Mouse (Mus musculus) midbrain, embryonic 14.5 days (tissue): ENCODE measurements around the gene Fam221b. TPM values are rescaled to one million over a fixed set of nuclear protein-coding genes. Genes with fewer than 3 reads are reported as not detected.

Source experiments
- ATAC-seq: fragments of 200-750 bp; cut with Nextera tagmentation; 2 replicates; pipeline ENCODE4 v1.8.0; 2017; ENCODE audit warnings: moderate number of reproducible peaks, moderate library complexity; ENCODE audit not compliant: low FRiP score, low TSS enrichment
- DNase-seq: peaks from one replicate; pipeline ENCODE4 v3.0.0-alpha.2; 2015
- H3K27ac ChIP-seq: fragments of 300-500 bp; sonication (generic); replicated peaks from 2 replicates; pipeline ENCODE4 v1.5.1; 2014; ENCODE audit warnings: mild to moderate bottlenecking, low read depth, low read length, moderate library complexity
- H3K27me3 ChIP-seq: fragments of 300-500 bp; sonication (generic); 2 replicates; pipeline ENCODE4 v1.6.1; 2014; ENCODE audit warnings: low read length, control low read depth, mixed read lengths; ENCODE audit not compliant: control insufficient read depth, insufficient read depth
- H3K36me3 ChIP-seq: fragments of 300-500 bp; sonication (generic); 2 replicates; pipeline ENCODE4 v1.6.1; 2014; ENCODE audit warnings: low read length, control low read depth; ENCODE audit not compliant: control insufficient read depth, insufficient read depth
- H3K4me1 ChIP-seq: fragments of 300-500 bp; sonication (generic); 2 replicates; pipeline ENCODE4 v1.6.1; 2014; ENCODE audit warnings: mild to moderate bottlenecking, antibody characterized with exemption, low read length, control low read depth; ENCODE audit not compliant: control insufficient read depth, insufficient read depth
- H3K4me2 ChIP-seq: fragments of 300-500 bp; sonication (generic); 2 replicates; pipeline ENCODE4 v1.6.1; 2014; ENCODE audit warnings: mild to moderate bottlenecking, low read length, moderate library complexity
- H3K4me3 ChIP-seq: fragments of 300-500 bp; sonication (generic); replicated peaks from 2 replicates; pipeline ENCODE4 v1.5.1; 2014; ENCODE audit warnings: low read depth, low read length
- H3K9ac ChIP-seq: fragments of 300-500 bp; sonication (generic); replicated peaks from 2 replicates; pipeline ENCODE4 v1.6.1; 2014; ENCODE audit warnings: mild to moderate bottlenecking, low read length, moderate library complexity
- H3K9me3 ChIP-seq: fragments of 300-500 bp; sonication (generic); 2 replicates; pipeline ENCODE4 v1.6.1; 2016; ENCODE audit warnings: low read length, control low read depth, mixed read lengths; ENCODE audit not compliant: control insufficient read depth
- WGBS: fragments of 180-500 bp; shearing (Covaris S2); extraction: QIAGEN DNeasy Blood & Tissue Kit; methylation state at CpG from one replicate; pipeline ENCODE4 v1.1.7; 2014; 5-methylcytosine and 5-hydroxymethylcytosine counted together
- polyA plus RNA-seq: library from polyadenylated mRNA; unstranded; fragments of >200 nt; fragmentation: Nextera tagmentation; extraction: Ambion mirVana; gene quantifications from 2 replicates; pipeline ENCODE4 v1.2.1, GENCODE M21; 2014

Gene Fam221b
- polyA plus RNA-seq, 1 experiment from 2014 or later, result 2.9 TPM

DNA sequence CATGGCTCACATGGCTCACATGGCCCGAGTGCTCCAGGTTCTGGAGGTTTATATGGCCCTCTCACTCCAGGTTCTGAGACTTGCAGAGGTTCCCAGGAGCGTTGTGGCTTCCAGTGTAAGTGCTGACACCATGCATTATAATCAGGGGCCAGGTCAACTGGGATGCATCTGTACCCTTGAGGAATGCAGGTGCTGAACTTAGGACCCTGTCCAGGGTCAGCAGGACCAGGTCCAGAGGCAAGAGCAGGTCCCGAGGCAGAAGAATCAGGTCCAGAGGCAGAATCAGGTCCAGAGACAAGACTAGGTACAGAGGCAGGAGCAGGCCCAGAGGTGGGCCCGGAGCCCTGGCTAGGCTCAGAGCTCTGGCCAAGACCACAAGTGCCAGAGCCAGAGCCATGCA, 16.2 kb downstream of the Fam221b start:
- 0 out of 2 replicates have a peak overlapping the region, but pooled peaks have one; percentile 41 for H3K27ac ChIP-seq
- H3K4me3 ChIP-seq, result peak overlapping the region; percentile 19
- ATAC-seq (no peak), DNase-seq (no peak)
- WGBS, result 92% methylated on average over 4 of the region's 4 CpGs
- peaks cover 4% of the 10 kb centered on the region; the same call in 1 of the 2 replicates for H3K4me1 ChIP-seq
- H3K4me2 ChIP-seq, result peak overlapping the region; percentile 44
- H3K9me3 ChIP-seq, result no peaks in the 10 kb centered on the region
- no peak overlapping the region for H3K9ac ChIP-seq
- no peaks in the 10 kb centered on the region for H3K27me3 ChIP-seq
- H3K36me3 ChIP-seq, result peaks cover 11% of the 10 kb centered on the region; the same call in 1 of the 2 replicates

GRCm38 (mm10) chr4:43649783-43650182, 19.2 kb downstream of the Fam221b start:
- WGBS, result 93% methylated on average over 3 of the region's 3 CpGs
- H3K4me1 ChIP-seq, result no peaks in the 10 kb centered on the region; the same call in 1 of the 2 replicates
- H3K4me3 ChIP-seq, result no peak overlapping the region
- H3K4me2 ChIP-seq, result no peak overlapping the region
- peaks cover 18% of the 10 kb centered on the region; the same call in 1 of the 2 replicates for H3K36me3 ChIP-seq
- no peaks in the 10 kb centered on the region for H3K9me3 ChIP-seq
- no peaks in the 10 kb centered on the region for H3K27me3 ChIP-seq
- H3K9ac ChIP-seq, result no peak overlapping the region
- H3K27ac ChIP-seq, result no peak overlapping the region
- DNase-seq (no peak), ATAC-seq (no peak)

DNA sequence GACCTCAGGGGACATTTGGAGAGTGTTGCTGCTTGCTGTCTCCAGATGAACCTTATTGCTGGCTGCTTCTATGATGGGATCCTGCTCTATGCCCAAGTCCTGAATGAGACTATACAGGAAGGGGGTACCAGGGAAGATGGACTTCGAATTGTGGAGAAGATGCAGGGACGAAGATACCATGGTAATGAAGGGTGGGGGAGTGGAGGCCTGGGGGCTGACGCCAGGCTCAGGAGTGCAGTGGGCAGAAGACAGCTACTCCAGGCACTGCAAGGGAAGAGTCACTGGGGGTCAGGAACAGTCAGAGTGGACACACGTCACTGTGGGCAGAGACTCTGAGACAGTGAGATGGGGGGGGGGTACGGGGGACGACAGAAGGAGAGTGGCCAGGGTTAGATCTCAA, 28.5 kb downstream of the Fam221b start:
- Histone ChIP-seq H3K9me3 (no peaks in the 10 kb centered on the region), H3K4me2 (no peak overlapping the region), H3K4me1 (no peaks in the 10 kb centered on the region), H3K27ac (no peak overlapping the region), H3K36me3 (peaks cover 22% of the 10 kb centered on the region), H3K4me3 (no peak overlapping the region), H3K27me3 (no peaks in the 10 kb centered on the region), H3K9ac (no peak overlapping the region)
- ATAC-seq (no peak), DNase-seq (no peak)
- 84% methylated on average over 6 of the region's 6 CpGs for WGBS

DNA sequence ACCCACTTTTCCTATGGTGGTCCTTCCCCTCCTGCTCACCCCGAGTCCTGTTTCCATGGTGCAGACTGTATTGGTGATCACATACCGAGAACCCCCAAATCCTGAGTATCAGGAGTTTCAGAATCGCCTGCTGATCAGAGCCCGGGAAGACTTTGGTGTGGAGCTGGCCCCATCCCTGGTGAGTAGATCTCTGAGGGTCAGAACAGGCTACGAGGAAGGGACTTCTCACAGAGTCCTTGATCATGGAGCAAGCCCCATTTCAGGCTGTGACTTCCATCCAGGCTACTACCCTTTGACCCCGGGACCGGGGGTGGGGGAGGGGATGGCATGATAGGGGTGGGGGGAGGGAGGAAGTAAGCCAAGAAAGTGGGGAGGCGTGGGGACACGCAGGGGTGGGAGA, 28.9 kb downstream of the Fam221b start:
- H3K27ac ChIP-seq, result no peak overlapping the region
- peaks cover 20% of the 10 kb centered on the region for H3K36me3 ChIP-seq
- DNase-seq (no peak), ATAC-seq (no peak)
- no peaks in the 10 kb centered on the region for H3K27me3 ChIP-seq
- H3K4me1 ChIP-seq, result no peaks in the 10 kb centered on the region
- no peaks in the 10 kb centered on the region for H3K9me3 ChIP-seq
- H3K9ac ChIP-seq, result no peak overlapping the region
- WGBS, result 73% methylated on average over 9 of the region's 9 CpGs
- no peak overlapping the region for H3K4me3 ChIP-seq
- no peak overlapping the region for H3K4me2 ChIP-seq

DNA sequence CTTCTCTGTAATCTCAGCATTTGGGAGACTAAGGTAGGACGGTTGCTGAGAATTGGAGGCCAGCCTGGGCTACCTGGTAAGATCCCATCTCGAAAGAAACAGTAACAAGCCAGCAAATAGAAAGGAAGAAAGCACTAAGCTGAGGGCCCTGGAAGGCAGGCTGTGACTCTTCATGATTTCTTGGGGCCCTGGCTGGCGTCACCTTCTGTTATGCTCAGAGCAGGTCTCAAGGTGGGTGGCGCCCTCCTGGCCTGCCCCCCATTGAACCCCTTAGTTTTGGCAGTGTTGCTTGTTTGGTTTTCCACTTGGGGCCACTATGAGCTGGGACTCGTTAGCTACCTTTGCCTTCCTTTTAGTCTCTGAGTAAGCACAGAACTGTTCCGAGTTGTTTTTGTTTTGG, 32.2 kb downstream of the Fam221b start:
- H3K9ac ChIP-seq, result no peak overlapping the region
- WGBS, result 76% methylated on average over 6 of the region's 6 CpGs
- DNase-seq, result no peak
- H3K27ac ChIP-seq, result no peak overlapping the region
- H3K4me2 ChIP-seq, result no peak overlapping the region
- H3K27me3 ChIP-seq, result no peaks in the 10 kb centered on the region
- H3K36me3 ChIP-seq, result 0 out of 2 replicates have a peak, but pooled peaks cover 3% of the 10 kb centered on the region
- no peaks in the 10 kb centered on the region for H3K9me3 ChIP-seq
- no peak for ATAC-seq
- H3K4me1 ChIP-seq, result peaks cover 25% of the 10 kb centered on the region
- no peak overlapping the region for H3K4me3 ChIP-seq

DNA sequence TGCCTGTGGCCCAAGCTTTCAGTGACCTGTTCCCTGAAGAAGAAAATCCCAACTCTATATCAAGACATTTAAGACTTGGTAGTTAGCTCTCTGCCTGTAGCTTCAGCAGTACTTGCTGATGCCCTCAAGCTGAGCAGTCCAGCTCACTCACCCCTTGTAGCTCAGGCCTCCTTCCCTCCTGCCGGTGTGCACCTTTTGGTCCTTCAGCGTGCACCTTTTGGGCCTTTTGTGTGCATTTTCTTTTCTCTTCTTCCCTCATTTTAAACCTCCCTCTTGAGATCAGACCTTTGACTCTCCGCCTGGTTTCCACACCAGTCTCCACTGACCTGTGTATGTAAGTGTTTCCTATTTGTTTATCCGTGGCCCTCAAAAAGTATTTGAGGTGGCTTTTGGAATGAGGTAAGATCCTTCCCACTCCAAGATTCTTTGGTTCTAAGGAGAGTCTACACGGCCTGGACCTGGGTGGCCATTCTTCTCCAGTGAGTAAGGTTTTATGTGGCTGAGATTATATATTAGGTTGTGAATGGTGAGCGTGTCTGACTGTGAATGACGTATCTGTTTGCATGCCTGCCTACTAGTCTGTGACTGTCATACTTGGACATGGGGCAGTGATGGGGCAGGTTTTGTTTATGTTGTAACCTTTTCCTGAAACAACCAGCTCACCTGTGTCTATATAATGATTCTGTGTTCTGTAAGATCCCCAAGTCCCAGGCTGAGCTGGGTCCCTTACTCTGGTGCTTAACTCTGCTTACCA, 34.1 kb downstream of the Fam221b start:
- 86% methylated on average over 7 of the region's 7 CpGs for WGBS

DNA sequence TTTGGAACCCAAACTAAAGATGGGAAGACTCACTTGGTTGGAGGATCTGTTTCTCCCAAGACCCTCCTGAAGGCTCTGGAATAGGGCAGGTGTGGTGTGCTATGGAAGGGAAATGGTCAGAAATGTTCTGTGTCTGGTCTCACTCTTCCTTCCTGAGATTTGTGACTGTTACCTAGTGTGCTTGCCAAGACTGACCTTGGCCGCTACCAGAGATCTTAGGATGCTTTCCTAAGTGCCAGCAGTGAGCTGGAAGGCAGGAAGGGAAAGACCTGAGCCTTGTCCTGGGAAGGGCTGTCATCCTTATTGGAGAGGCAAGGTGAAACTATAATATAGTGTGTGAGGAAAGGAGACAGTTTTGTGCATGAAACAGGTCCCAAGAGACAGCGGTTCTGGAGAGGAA, 35.2 kb downstream of the Fam221b start:
- 96% methylated on average over 2 of the region's 2 CpGs for WGBS
- no peaks in the 10 kb centered on the region for H3K36me3 ChIP-seq
- H3K27ac ChIP-seq, result no peak overlapping the region
- H3K27me3 ChIP-seq, result no peaks in the 10 kb centered on the region
- ATAC-seq (no peak), DNase-seq (no peak)
- peaks cover 28% of the 10 kb centered on the region for H3K4me1 ChIP-seq
- H3K9me3 ChIP-seq, result no peaks in the 10 kb centered on the region
- H3K4me3 ChIP-seq, result no peak overlapping the region
- H3K9ac ChIP-seq, result no peak overlapping the region
- peak overlapping the region; percentile 88; the same call in 1 of the 2 replicates for H3K4me2 ChIP-seq

More for the DNA sequence above, 34.1 kb downstream of the Fam221b start:
- Histone ChIP-seq H3K9ac (no peak overlapping the region), H3K9me3 (no peaks in the 10 kb centered on the region), H3K27me3 (no peaks in the 10 kb centered on the region), H3K4me2 (no peak overlapping the region), H3K4me1 (peaks cover 28% of the 10 kb centered on the region), H3K36me3 (no peaks in the 10 kb centered on the region), H3K27ac (no peak overlapping the region), H3K4me3 (no peak overlapping the region)
- ATAC-seq (no peak), DNase-seq (no peak)

- H3K9me3 ChIP-seq, result no peaks in the 10 kb centered on the region
- H3K4me2 ChIP-seq, result peak overlapping the region; percentile 88
- H3K27me3 ChIP-seq, result no peaks in the 10 kb centered on the region
- DNase-seq (no peak), ATAC-seq (no peak)
- H3K9ac ChIP-seq, result peak overlapping the region; percentile 95; the same call in 1 of the 2 replicates
- H3K36me3 ChIP-seq, result no peaks in the 10 kb centered on the region
- peaks cover 28% of the 10 kb centered on the region for H3K4me1 ChIP-seq
- no peak overlapping the region for H3K27ac ChIP-seq
- H3K4me3 ChIP-seq, result no peak overlapping the region
- WGBS, result 75% methylated on average over 8 of the region's 8 CpGs
These were observed 35.6 kb downstream of the Fam221b start for GRCm38 (mm10) chr4:43633296-43633695.
